Mouse (Mus musculus): ENCODE data around the gene Nbr1.
A peak's percentile ranks its signal among the peaks of the same experiment; 100 is the strongest.
"Not testable (repeated sequence)": the region's sequence is repeated elsewhere in the genome, so short reads cannot be mapped to it uniquely, and the experiment has no call there.

Gene Nbr1

GRCm38 (mm10) chr11:101583205-101583604, 31.3 kb downstream of the Nbr1 start:
- no peak for DNase-seq

DNA sequence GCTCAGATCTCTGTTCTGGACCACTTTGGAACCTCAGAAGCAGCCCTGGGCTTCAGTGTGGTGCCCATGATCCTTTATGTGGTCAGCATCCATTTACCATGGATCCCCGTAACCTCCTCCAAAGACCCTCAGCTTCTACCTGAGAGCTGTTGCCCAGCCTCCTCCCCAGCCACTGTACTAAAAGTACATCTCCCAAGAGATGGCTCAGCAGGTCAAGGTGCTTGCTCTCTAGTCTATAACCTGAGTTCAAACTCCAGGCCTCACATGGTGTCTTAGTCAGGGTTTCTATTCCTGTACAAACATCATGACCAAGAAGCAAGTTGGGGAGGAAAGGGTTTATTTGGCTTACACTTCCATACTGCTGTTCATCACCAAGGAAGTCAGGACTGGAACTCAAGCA, 33.1 kb downstream of the Nbr1 start:
- DNase-seq = peak; percentile 52 to 65

DNA sequence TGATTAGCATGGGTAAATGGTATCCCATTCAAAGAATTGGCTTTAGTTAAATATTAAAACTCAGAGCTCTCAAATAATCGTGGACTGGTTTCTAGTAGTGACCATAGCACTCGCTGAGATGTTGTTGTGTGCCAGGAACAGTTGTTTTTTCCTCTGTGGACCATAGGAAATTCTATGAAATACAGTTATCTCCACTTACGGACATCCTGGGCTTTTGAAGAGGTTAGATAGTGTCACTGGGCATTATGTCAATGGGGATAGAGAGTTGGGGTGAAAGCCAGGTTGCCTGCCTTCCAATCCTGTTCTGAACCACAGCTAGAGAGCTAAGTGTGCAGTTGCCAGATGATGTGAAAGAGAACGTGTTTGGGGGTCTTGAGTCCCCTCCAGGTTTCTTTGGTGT, 33.9 kb downstream of the Nbr1 start:
- no peak for DNase-seq

GRCm38 (mm10) chr11:101587676-101588075, 35.7 kb downstream of the Nbr1 start:
- no peak for DNase-seq

DNA sequence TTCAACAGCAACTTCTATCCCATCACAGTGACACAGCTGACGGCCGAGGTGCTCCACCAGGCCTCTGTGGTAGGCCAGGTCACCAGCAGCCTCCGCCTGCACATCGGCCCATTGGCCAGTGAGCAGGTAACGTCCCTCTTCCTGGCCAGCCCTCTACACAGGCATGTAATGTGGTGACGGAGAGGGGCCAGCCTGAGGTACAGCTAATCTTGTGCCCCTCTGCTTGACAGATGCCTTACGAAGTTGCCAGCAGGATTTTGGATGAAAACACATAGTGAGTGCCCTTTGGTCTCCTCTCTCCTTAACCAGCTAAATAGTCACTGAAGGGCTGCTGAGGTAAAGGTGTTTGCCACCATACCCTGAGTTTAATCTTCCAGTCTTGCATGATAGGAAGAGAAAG, 36.9 kb downstream of the Nbr1 start:
- DNase-seq = peak in 1 of 2 experiments; percentile 67

DNA sequence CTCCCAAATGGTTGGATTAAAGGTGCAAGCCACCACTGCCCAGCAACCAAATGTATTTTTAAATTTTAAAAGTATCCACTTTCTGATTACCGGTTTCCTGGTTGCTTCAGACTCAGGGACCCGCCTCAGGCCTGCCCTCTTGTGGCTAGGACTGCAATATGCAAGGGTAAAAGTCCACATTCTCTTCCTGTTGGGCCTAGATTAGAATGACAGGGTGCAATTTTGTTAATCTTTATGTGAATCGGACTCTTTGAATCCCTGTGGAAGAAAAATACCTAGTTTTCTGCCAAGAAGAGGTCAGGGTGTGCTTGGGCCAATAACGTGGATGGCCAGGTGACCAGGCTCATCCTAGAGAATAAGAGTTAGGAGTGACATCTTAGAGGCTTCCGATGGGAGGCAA, 37.5 kb downstream of the Nbr1 start:
- DNase-seq = peak; percentile 74 to 86

GRCm38 (mm10) chr11:101589989-101590624, 38.2 kb downstream of the Nbr1 start:
- no peak for DNase-seq

- no peak for DNase-seq
Observed at GRCm38 (mm10) chr11:101599156-101599555, 47.2 kb downstream of the Nbr1 start, which contains the start of gene Gm11634. TSS of gene Gm11634 (minus strand) at chr11:101599256.

DNA sequence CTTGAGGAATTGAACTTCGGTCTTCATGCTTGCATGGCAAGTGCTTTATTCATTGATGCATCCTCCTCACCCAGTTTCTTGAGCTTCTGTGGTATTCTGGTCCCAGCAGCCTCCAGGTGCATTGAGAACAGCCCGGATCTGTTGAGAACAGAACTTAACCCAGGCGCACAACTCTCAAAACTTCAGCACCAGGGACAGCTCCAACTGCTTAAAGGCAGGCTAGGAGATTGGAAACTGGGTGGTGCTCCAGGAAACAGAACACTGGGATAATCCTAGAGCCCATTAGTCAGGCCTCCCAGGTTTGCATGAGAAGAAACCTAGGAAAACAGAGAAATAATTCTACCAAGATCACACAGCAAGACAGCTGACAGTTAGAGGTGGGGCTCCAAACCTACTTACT, 50.5 kb downstream of the Nbr1 start:
- peak; percentile 75 to 89 for DNase-seq

DNA sequence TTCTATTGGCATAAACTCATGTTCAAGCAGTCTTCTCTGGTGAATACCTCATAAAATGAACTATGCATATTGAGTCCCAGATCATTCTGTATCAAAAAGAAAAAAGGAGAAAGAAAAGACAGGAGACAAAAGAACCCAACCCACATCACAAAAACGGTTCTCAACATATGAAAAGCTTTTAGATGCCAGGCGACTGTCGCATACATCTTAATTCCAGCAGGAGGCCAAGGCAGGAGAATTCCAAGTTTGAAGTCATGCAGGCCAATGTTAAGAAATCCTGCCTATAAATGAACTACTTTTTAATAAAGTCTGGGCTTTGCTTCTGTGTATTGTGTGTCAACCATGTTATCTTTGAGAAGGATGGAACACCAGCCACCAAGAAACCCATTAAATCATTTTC, 52.2 kb downstream of the Nbr1 start:
- DNase-seq = no peak

DNA sequence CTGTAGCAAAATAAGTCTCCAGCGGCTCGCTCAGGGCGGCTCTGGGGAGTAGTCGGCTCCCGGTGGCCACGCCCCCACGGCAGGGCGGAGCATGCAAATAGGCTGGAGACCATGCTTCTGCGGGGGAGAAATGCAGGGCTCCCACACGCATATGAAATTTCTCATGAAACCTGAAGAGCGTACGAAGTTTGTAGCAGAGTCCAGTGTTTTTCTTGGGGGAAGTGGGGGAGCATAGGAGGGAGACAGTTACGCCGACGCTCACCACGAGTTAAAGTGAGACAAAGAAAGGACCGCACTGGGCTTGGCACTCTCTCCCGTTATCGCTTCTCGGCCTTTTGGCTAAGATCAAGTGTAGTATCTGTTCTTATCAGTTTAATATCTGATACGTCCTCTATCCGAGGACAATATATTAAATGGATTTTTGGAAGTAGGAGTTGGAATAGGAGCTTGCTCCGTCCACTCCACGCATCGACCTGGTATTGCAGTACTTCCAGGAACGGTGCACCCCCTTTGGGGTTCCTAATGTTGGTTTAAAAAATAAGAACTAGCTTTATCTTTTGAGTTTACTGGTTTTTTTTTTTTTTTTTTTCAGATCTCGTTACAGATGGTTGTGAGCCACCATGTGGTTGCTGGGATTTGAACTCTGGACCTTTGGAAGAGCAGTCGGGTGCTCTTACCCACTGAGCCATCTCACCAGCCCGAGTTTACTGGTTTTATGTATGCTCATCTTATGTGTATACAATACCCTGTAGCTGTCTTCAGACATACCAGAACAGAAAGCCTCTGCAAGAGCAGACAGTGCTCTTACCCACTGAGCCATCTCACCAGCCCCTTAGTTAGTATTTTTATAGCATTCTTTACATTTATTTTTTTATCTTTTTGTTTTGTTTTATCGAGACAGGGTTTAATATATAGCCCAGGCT, 52.8 kb downstream of the Nbr1 start:
- DNase-seq = peak; percentile 89 to 91

GRCm38 (mm10) chr11:101607134-101607533, 55.2 kb downstream of the Nbr1 start:
- not testable (repeated sequence) for DNase-seq

DNA sequence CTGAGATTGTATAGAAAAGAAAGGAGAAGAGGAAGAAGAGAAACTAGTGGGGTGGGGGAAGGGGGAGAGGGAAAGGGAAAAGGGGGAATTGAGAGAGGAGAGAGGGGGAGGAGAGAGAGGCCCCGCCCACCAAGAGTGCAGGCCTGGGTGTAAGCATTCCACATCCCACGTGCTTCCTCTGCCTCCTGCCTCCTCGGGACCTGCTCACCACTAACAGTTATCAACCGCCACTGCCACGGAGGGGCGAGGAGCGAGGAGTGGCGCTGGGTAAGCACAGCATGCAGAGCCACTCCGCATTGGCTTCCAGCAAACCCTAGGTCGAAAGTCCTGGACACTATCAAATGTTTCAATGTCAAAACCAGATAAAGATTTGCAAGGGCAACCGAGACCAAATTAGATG, 58.5 kb downstream of the Nbr1 start:
- no peak for DNase-seq

- no peak for DNase-seq
Observed at GRCm38 (mm10) chr11:101613596-101613995, 61.6 kb downstream of the Nbr1 start.

- no peak for DNase-seq
Observed at GRCm38 (mm10) chr11:101614116-101614515, 62.2 kb downstream of the Nbr1 start.

GRCm38 (mm10) chr11:101615380-101615779, 63.4 kb downstream of the Nbr1 start:
- no peak for DNase-seq

- DNase-seq = no peak
Observed at GRCm38 (mm10) chr11:101616104-101616503, 64.2 kb downstream of the Nbr1 start.

- DNase-seq = no peak
Observed at GRCm38 (mm10) chr11:101616948-101617767, 65.2 kb downstream of the Nbr1 start.

- peak; percentile 47 to 56 for DNase-seq
Observed at GRCm38 (mm10) chr11:101617849-101618248, 65.9 kb downstream of the Nbr1 start.

- DNase-seq = no peak
Observed at GRCm38 (mm10) chr11:101618596-101618995, 66.6 kb downstream of the Nbr1 start.

DNA sequence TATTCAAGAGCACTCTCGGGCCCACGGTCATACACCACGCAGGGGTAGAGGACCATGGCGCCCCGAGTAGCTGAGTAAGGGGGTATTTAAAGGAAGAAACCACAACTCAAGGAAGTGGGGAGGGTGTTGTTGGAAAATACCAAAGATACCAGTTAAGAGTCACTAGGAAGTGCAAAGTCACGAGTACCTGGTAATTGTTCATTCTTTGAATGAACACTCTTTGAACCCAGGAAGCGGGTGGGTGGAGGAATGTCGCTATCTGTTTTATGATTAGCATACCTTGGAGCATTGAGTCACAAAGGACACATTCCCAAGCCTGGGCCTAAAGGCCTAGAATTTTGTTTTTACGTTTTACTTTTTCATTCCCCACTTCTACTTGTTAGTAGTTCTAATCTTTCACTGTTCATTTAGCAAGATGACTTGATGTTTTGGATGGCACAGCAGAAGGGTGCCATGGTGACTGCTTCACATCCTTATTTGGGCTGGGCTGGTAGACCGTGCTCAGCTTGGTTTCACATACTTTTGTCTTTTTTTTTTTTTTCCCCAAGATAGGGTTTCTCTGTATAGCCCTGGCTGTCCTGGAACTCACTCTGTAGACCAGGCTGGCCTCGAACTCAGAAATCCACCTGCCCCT, 68.2 kb downstream of the Nbr1 start:
- DNase-seq = not testable (repeated sequence)

DNA sequence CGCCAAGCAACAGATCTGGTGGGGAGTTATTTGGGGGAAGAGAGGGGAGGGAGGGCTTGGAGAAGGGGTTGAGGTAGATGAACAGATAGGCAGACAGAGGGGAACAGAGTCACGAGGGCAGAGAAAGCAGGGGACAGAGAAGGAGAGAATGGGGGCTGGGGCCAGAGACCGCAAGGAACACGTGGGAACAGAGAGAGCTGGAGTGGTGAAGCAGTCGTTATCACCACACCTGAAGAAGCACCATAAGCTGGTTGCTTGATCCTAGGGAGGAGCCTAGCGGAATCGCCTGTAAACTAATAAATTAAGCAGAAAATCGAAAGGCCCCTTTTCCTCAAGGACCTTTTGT, 74.7 kb downstream of the Nbr1 start:
- peak in 1 of 2 experiments; percentile 44 for DNase-seq
